Mouse (Mus musculus) adrenal gland, postnatal 10 days (tissue): Measurements from ENCODE around the gene Smyd5. TPM values are rescaled to one million over a fixed set of nuclear protein-coding genes. Genes with fewer than 3 reads are reported as not detected.
"Not testable (repeated sequence)": the region's sequence is repeated elsewhere in the genome, so short reads cannot be mapped to it uniquely, and the experiment has no call there.

ENCODE experiments used
- DNase-seq: peaks from one replicate; pipeline ENCODE4 v3.0.0; 2021; ENCODE audit warnings: mixed read lengths
- total RNA-seq, 2 experiments: library from RNA; stranded (reverse); gene quantifications; 2 replicates each; pipeline ENCODE4 v1.2.3; 2021

Gene Smyd5
- total RNA-seq, 2 experiments from 2014 or later = 25.7 to 26.7 TPM

DNA sequence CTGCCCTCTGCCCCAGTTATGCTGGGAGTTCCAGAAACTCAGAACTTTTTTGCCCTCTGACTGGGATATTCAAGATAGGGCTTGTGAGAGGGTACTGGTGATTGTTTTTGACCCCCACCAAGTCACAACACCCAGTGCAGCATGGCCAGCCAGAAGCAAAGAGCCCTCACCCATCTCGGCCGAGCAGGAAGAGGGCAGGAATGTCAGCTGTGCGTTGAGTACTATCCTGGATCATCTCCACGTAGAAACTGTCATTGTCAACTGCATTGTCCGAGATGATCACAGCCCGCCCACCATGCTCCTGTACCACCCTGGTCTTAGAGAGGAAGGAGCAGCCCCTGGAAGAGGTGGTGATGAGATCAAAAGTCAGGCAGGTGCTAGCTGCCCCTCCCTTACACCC, 15.6 kb downstream of the Smyd5 start:
- DNase-seq = no peak

DNA sequence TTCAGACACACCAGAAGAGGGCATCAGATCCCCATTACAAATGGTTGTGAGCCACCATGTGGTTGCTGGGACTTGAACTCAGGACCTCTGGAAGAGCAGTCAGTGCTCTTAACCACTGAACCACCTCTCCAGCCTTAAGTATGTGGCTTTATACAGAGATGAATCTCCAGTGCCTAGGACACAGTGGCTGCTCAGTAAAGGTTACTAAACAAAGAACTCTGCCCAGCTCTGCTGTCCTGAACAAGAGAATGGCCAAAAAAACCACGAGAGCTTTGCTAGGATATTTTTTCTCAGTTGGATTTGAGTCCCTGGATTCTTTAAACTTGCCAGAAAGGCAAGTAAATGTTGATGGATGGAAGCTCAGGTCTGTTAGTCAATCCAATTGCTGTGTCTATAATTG, 18.4 kb downstream of the Smyd5 start:
- not testable (repeated sequence) for DNase-seq

DNA sequence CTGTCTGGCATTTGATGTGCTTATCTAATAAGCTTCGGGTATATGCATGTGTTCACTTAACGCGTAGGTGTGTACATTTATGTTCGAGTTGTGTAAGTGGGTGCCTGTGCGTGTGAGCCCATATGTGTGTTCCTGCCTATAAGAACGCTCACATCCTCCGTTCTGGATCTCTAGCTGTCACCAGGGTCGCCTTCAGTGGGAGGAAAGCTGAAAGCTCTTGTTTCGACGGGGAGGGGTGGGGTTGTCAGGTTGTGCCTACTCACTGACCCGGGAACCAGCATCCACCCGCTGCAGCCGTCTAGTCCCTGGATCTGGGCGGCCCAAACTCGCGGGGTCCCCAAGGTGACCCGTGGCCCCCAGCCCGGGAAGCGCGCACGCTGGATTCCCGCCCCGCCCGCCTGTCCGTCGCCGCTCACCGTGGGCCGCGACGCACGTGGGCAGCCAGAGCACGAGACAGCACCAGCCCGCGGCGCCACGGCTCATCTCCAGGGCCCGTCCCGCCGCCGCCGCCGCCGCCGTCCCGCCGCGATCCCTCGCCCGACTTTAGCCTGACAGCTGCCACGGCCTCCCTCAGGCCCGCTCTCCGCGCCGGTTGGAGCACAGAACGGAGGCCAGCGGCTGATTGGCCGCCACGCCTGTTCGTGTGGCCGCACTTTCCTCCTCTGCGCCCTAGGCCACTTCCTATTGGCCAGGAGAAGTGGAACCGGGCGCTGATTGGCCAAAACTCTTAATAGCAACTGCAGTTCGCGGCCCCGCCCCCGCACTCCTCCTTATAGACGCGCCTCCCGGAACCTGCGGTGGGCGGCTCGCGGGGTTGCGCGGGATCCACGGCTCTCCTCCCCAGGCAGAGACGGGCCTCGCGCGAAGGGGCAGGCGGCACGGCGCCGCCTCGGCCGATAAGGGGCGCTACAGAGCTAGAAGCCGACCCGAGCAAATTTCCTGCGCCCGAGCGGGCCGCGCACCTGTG, 19.2 kb downstream of the Smyd5 start, which contains the start of gene Cct7:
Cct7 (plus strand) TSS at position 818 of the 967 bp plus-strand sequence.
- DNase-seq = peak; percentile 99

DNA sequence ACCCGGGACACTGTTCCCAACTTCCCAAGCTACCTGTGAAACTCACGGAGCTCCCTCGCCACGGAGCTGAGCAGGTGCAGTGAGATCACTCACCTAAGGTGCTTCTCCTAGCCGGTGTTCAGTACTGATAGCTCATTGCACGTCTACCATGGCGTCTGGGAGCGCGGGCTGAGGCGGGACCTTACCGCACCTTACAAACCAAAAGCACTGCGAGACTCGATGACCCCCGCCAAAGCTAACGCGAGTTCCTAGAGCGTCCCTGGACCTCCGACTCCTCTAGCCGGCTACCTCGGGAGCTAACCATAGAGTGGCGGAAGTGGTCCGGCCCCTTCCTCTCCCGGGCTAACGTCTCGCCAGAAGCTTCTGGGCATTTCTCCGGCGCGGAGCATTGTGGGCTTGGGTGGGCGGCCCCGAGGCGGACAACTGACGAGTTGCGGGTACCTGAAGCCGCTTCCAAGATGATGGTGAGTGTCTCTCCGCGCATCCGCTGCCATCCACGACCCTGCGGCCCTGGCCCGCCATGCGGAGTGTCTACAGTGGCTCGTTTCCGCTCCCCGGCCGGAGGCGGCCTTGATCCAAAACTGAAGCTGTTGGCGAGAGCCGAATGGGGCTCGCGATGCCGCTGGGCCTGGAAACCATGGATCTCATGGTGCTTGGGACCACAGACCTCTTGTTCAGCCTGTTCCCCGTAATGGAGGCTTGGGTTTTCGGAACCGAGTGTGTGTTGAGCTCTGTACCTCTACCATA, 20.0 kb downstream of the Smyd5 start, which contains the start of gene Pradc1:
Pradc1 (minus strand) TSS at position 307 of the 747 bp plus-strand sequence.
- DNase-seq = peak; percentile 97

DNA sequence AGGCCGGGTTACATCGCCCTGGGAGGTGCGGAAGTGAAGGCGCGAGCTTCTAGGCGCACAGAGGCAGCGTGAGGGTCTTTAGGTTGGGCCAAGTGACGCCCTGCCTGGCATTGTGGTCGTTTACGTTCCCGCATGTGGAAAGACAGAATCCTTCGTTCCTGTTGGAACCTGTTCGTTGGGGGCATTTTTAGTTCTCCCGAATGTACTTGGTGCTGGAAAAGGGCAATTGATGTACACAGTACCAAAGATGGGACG, 20.5 kb downstream of the Smyd5 start:
- DNase-seq = no peak

DNA sequence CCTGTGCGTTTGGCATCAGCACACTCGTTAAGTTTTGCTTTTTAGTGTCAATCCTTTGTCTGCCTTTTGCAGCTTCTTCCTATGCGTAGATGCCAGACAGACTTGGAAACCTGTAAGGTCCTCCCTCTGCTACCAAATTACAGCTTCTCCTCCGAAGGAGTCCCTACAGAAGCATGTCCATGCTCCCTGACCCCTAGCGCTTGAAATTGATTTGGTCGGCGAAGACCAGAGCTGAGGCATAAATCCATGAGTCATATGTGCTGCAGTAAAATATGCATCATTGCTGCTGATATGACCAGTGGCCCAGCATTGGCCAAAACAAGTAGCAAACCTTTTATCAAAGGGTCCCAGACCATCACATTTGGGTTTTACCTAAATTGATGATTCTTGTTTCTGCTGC, 21.0 kb downstream of the Smyd5 start:
- DNase-seq = peak; percentile 33

DNA sequence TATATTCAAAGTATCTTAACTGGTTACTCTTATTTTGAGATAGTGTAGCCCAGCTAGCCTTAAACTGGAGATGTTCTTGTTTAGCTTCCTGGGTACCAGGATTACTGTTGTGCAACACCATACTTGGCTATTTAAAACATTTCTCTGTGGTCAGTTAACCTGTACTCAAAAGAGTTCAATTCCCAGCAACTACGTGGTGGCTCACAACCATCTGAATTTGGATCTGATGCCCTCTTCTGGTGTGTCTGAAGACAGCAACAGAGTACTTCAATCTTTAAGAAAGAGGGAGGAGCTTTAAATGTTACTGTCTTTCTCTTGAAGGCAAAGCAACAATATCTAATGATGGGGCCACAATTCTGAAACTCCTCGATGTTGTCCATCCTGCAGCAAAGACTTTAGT, 27.8 kb downstream of the Smyd5 start:
- DNase-seq = no peak

DNA sequence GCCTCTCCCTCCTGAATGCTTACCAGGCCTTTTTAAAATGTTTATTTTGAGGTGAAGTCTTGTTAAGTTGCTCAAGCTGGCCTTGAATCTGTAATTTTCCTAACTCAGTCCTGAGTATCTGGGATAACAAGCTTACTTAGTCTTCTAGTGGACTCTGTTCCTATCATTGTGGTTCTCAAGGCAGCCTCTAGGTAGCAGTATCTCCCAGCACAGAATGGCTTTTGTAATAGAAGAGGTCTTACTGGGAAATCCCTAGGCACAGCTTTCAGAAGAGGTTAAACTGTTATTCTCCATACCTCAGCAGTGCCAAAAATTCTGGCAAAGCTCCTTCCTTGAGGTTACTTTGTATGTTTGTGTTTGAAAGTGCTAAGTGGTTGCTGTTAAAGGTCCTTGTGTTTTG, 33.6 kb downstream of the Smyd5 start:
- DNase-seq = no peak

DNA sequence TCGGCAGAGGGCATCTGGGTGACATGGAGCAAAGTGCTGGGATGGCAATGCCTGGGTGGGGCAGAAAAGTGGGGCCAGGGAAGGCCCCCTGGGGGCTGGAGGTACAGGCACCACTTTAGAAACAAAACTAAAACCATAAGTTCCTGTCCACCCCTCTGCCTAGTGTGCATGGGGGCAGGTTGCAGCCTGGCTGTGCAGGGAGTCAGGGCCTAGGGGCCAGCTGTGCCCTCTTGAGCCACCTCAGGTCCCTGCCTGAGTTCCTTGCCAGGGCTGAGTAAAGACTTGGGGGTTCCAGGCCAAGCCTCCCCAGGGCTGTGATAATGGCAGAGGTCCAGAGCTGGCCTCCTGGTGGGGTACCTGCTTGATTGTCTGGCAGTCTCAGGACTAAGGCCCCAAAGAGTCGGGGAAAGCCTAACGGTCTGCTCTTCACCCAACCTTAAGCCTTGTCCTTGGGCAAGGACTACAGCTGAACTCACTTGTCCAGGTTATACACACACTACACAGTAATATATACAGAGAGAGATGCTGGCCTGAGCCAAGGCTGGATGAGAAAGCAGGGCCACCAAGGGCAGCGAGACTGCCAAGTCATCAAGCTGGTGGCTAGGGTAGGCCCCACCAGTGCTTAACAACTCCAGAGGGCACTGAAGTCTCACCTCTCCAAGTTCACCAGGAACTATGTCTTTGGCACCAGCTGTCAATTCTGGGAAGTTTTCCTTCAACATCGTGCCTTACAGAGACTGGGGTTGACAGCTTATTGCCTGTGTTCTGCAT, 38.1 kb downstream of the Smyd5 start:
- peak; percentile 40 for DNase-seq

DNA sequence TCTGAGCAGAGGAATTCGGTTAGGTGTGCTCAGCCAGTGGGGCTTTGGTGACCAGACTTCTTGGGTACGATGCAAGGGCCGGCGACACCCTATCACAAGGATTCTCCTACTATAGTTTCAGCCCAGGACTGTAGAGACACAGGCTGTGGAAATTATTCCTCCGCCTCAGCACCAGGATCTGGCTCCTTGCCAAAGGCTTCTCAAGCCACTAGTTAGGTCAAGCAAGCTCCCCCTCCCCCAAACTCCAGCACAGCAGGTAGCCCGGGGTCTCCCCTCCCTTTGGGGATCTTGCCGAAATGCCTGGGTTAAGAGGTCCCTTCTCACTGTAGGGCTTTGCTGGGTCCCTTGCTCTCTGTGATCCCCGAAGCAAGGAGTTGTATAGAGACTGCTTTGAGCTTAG, 40.2 kb downstream of the Smyd5 start:
- no peak for DNase-seq

DNA sequence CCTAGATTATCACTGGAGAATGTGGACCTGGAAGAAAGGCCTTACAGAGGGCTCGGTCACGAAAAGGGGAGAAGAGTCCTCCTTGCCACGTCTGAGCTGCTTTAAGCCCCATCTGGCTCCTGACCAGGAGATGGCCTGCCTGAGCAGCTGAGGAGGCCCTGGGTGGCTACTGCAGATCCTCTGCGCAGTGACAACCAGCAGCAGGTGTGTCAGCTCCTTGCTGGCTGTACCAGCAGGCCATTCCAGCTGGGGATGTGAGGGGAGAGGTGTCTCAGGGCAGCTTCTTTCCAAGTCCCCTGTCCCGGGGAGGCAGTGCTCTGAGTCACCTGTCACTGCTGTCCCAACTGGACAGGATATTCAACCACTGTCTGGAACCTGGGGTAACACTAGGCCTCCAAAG, 40.8 kb downstream of the Smyd5 start:
- no peak for DNase-seq

DNA sequence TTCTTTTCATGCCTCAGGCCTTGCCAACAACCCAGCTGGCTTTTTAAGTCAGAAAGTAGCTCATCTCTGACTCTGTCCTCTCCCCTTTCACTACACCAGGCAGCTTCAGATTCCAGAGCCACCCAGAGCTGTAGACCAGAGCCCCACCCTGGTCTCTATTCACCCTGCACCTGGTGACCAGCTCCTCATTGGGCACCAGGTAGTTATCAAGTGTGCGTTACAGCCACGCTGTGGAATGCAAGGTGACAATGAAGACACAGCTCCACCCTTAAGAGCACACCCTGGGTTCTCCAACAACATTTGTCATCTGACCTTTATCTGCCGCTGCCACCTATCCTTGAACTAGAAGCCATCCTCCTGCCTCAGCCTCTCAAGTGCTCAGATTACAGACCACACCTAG, 43.8 kb downstream of the Smyd5 start:
- no peak for DNase-seq

DNA sequence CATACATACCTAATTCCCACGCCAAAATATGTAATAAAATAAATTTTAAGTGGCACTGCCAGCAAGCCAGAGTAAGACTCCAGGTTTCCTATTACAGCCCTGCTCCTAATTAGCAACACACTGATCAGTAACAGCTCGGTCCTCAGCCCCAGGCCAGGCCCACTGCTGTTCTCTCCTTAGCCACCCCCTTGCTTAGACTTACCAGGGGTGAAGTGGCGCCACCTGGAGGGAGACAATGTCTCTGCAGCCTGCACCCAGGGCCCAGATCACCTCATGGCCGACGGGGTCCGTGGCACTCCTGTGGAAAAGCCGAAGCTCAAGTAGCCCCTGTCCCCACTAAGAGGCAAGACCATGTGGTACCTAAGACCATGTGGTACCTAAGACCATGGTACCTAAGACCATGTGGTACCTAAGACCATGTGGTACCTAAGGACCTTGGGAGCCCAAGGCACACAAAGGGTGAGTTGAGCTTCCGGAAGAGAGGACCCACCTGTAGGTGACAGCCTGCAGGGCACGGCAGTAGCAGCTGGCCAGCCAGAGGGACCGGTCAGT, 45.7 kb downstream of the Smyd5 start:
- DNase-seq = peak; percentile 55

DNA sequence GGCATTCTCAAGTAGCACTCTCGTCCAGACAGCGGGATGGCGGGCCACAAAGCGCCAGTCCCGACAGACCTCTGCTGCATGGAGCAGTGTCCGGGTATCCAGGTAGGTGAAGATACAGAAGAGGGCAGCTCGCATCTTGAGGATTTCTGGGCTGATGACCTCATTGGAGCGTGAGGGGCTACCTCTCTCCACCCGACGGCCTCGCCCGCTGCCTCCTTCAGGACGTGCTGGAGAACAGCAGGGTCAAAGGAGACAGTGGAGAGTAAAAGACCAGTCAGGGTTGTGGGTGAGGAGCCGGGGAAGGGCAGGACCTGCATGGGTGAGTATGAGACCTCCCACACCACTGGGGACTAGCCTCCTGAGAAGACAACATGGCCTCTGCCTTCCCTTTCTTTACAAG, 46.6 kb downstream of the Smyd5 start:
- no peak for DNase-seq

DNA sequence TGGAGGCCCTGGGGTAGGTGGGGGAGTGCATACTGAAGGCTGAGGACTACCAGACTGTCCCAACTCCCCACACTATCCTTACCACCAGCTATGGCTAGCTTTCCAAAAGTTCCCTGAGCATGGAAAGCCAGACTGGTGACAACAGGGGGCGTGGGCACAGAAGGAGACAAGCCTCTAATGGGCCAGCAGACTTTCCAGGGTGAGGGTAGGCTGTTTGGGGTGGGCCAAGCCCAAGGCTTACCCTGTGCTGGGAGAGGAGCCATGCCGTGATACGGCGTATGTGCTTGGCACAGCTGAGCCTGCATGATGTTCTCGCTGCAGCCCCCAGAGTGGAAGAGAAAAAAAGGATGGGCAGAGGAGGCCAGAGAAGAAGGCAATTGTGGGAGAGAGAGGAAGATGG, 48.2 kb downstream of the Smyd5 start:
- no peak for DNase-seq

DNA sequence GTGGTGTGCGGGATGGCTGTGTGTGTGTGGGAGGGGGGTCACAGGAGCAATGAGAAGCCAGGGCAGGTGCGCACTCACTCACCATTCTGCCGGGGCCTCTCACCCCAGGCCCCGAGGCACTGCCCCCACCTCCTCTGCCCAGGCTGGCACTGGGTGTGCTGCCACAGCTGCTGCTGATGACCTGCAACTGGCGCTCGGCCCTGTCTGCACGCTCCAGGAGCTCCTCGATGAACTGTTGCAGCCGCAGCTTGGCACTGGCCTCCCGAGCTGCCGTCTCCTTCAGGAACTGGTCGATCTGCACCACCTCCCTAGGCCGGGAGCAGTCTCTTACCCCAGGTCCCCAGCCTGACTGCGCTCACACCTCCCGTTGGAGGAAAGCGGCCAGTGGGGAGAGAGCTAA, 48.9 kb downstream of the Smyd5 start:
- no peak for DNase-seq

DNA sequence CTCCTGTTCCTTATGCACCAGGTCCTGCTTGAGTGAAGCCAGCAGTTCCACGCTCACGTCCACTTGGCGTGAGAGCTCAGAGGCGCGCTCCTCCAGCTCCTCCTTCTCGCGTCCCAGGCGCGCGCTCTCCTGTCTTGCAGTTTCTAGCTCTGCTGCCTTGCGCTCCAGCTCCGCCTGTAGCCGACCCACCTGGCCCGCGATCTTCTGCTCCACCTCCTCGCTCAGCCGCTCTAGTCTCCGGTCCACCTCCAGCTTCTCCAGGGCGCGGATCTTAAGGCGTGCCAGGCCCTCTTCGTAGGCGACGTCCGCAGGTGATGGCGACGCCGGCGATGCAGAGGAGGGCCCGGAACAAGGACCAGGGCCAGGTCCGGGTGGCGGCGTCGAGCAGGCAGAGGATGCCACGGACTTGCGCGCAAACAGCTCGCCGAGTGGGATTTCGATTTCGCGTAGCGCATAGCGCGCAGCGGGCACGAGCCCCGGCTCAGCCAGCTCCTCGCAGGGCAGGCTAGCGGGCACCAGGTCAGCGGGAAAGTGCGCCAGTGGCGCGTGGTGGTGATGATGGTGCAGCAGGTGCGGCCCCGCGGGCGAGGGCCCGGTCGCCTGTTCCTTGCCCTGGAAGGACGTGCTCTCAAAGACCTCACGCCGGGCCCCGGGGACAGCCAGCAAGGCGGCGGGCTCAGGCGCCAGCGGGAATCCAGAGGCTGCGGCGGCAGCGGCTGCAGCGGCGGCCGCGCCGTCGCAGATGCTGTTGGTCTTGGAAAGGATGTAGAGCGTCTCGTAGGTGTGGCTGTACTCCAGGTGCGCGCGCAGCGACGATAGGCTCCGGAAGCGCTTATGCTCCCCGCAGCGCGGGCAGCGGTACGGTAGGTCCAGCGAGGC, 52.3 kb downstream of the Smyd5 start:
- no peak for DNase-seq

DNA sequence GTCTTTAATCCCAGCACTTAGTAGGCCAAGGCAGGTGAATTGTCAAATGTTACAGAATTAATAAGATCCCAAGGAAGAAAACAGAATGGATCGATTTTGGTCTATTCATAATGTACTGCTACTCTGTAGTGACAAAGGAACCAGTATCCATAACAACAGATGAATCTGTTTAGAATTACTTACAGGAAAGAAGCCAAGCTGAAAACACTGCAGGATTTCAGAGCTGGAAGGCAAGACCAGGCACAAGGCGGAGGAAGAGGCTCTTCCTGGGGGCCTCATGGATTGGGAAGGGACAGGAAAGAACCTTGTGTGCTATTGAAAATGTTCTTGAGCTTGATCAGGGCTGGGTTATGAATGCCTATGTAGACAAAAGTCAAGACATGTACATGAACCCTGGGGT, 53.9 kb downstream of the Smyd5 start:
- no peak for DNase-seq

DNA sequence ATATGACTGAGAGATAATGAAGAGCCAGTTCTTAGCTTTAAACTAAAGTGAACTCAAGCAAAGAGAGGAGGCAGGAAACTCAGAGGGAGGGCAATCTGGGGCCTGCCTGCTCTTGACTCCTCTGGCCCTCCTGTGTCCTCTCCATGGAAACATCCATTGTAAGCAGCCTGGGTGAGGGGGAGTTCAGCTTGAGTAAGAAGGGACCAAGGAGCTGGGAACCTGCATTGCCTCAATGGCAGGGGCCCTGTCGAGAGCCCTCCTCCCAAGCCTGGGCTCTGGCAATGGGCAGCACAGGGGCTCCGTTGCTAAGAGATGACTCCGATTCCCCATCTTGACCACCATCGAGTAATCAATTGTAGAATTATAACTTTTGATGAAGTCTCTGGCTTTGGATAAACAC, 56.7 kb downstream of the Smyd5 start:
- no peak for DNase-seq

DNA sequence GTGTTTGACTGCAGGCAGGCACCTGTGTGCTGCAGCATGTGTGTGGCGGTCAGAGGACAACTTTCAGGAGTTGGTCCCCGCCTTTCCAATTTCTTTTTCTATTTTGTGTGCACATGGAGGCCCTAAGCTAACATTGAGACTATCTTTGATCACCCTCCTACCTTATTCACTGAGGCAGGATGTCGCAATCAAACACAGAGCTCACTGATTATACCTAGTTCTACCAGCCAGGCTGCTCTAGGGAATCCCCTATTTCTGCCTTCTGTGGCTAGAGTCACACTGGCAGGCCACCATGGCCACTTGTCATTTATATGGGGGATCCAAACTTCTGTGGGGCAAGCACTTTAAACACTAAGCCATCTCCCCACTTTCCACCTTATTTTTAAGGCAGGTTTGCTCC, 57.9 kb downstream of the Smyd5 start:
- DNase-seq = no peak

DNA sequence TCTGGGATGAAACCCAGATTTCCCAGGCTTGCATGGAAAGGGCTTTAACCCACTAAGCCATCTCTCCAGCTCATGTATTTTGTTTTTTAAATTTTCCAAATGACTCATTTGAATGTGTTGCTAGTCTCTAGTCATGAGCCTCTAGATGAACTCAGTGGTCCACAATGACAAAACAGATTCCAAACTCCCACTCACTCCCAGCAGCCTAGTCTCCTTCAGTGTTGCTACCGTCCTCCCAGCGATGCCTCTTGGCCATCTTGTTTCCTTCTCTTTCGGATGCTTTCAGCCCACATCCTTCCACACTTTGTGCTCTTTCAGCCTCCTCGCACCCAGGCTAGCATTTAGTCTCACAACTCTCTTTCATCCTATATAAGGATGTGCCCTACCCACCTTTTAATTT, 58.5 kb downstream of the Smyd5 start:
- DNase-seq = no peak

DNA sequence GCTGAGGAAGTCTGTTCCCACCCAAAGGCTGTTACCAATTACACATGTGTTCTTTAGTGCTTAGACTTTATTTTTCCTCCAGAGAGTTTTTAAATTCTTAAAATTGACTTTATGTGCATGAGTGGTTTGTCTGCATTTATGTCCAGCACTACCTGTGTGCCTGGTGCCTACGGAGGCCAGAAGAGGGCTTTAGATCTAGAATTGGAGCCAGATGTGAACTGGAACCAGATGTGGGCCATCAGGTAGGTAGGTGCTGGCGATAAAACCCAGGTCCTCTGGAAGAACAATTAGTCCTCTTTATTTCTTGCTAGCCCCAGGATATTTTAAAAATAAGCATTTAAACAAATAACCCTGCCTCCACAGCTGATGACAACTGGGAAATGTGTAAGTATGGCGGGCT, 59.8 kb downstream of the Smyd5 start:
- DNase-seq = no peak
